Mouse (Mus musculus) olfactory bulb, adult 2 months (tissue): ENCODE data around the gene Itgb8. TPM values are rescaled to one million over a fixed set of nuclear protein-coding genes. Genes with fewer than 3 reads are reported as not detected.

Source experiments
- H3K27ac ChIP-seq: fragments of 200-500 bp; 2 replicates; pipeline ENCODE4 v1.5.1; 2012; ENCODE audit warnings: low read depth, low read length; ENCODE audit not compliant: insufficient read depth
- H3K4me1 ChIP-seq: fragments of 200-500 bp; 2 replicates; pipeline ENCODE4 v1.6.1; 2012; ENCODE audit warnings: low read length; ENCODE audit not compliant: control insufficient read depth, insufficient read depth
- H3K4me3 ChIP-seq: fragments of 200-500 bp; 2 replicates; pipeline ENCODE4 v1.5.1; 2012; ENCODE audit warnings: mild to moderate bottlenecking, low read depth, low read length, moderate library complexity; ENCODE audit not compliant: insufficient read depth
- CTCF ChIP-seq: fragments of 200-500 bp; IDR thresholded peaks from 2 replicates; pipeline ENCODE4 v1.5.1; 2012; ENCODE audit warnings: low read depth, mild to moderate bottlenecking, low read length, moderate library complexity; ENCODE audit not compliant: insufficient read depth
- POLR2A ChIP-seq: fragments of 200-500 bp; IDR thresholded peaks from 2 replicates; pipeline ENCODE4 v1.6.1; 2012; ENCODE audit warnings: mild to moderate bottlenecking, low read depth, low read length, moderate library complexity; ENCODE audit not compliant: insufficient read depth
- WGBS: fragments of 180-500 bp; shearing (Covaris S2); methylation state at CpG from one replicate; pipeline ENCODE4 v1.1.7; 2018; 5-methylcytosine and 5-hydroxymethylcytosine counted together
- polyA plus RNA-seq: library from polyadenylated mRNA; stranded (reverse); fragments of >200 nt; gene quantifications from 2 replicates; pipeline ENCODE4 v1.2.4, GENCODE M21; 2012; ENCODE audit warnings: low replicate concordance; ENCODE audit not compliant: missing spikeins, insufficient read depth, insufficient read length

Gene Itgb8
- polyA plus RNA-seq, 1 experiment, result not detected

DNA sequence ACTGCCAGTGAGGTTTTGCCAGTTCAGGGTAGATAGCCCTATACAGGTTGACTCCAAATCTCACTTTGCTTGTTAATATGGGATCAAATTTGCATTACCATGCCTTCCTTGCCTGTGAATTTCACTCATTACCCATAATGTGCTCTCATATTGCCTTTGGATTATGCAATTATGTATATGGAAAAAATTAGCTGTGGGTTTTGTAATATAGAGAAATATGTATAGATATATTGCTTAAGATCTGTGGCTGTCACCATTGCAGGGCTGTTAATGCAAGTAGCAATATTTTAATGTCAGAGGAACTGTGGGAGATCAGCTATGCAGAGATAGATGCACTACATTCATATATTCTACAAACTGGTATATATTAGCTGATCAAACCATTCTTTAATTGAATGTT, 43.5 kb downstream of the Itgb8 start:
- Histone ChIP-seq H3K4me1 (no peaks in the 10 kb centered on the region), H3K4me3 (no peak overlapping the region), H3K27ac (no peak overlapping the region)
- TF ChIP-seq POLR2A (no peak), CTCF (no peak)

DNA sequence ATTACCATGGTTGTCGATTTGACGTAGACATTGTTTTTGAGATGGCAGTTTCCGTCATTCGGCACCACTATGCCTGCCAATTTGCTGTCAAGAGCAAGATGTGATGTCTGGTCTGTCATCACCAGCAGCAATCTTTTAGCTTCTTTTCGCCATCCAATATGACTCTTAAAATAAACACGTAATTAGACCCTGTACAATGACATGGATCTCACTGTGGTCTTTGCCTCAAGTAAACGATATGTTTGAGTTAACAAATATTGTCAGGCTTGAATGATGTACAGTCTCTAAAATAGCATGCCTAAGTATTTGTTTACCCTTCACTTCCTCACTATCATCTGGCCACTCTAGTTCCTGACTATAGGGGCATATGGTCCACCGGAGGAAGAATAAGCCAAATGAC, 48.8 kb downstream of the Itgb8 start:
- 72% methylated on average over 8 of the region's 8 CpGs for WGBS
- no peak overlapping the region for H3K4me3 ChIP-seq
- TF ChIP-seq POLR2A (no peak), CTCF (no peak)
- no peaks in the 10 kb centered on the region for H3K4me1 ChIP-seq
- H3K27ac ChIP-seq, result no peak overlapping the region

DNA sequence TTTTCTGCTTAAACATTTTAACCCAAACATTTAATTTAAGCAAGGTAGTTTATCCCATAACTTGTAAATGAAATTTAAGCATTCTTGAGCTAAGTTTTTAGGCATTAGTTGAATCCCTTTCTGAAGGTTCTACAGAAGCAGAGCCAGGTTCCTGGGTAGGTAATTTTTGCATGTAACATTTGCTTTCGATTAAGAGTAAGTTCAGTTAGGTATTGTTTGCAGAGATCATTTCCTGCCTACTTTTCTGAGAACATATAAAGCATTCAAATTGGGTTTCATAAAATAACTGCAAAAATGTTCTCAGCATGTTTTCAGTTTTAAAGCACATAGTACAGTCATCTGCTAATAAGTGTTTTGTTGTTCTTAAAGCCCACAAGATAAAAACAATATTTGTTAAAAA, 53.2 kb downstream of the Itgb8 start:
- Histone ChIP-seq H3K4me3 (no peak overlapping the region), H3K4me1 (no peaks in the 10 kb centered on the region), H3K27ac (no peak overlapping the region)
- TF ChIP-seq CTCF (no peak), POLR2A (no peak)
- WGBS, result 85% methylated on average over 1 of the region's 1 CpGs

DNA sequence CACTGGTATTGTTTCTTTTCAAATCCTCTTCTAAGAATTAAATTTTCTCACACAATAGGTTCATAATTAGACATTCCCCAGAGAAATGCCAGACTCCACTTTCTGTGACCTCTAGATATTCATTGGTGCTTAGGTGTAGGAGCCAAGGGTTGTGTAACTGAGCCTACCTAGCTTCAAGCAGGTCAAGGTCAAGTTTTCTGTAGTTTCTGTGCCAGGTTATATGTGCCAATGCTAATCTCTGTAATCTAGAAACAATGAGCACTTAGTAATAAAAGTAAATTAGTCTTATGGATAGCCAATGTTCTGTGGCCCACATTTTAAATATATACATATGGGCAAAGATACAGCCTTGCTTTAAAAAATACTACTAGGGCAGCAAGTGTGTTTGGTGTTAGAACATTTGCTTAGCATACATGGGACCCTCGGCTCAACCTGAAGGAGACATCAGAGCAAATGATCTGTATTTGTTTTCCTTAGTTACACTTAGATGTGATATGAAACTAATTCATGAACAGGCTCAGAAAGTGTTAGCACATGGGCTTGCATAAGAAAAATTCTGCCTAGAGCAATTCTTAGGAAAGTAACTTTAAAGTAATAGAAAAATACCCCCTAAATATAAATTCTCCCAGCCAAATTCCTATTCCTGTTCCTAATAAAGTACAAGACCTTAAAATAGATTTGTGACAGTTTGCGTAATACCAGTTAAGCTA, 56.2 kb downstream of the Itgb8 start:
- H3K27ac ChIP-seq, result no peak overlapping the region
- H3K4me3 ChIP-seq, result no peak overlapping the region
- no peak for TF ChIP-seq CTCF
- no peak for TF ChIP-seq POLR2A
- 86% methylated on average over 2 of the region's 2 CpGs for WGBS
- H3K4me1 ChIP-seq, result no peaks in the 10 kb centered on the region

DNA sequence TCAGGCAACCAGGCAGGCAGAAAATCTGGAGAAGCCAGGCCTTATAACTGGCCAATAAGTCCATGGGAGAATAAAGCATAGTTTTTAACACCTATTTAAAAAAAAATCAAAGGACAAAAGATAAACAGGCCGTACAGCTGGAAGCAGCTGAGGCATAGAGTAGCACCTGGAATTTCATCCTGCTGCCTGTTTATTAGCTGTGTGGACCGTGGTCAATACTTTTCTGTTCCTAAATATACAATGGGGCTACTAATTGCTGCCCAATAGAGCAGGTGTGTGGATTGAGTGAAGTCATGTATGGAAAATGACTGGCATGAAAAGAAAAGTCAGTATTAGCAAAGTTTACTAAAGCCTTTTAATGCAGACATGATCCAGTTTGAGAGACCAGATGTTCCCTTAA, 62.6 kb downstream of the Itgb8 start:
- TF ChIP-seq CTCF (no peak), POLR2A (no peak)
- Histone ChIP-seq H3K4me1 (no peaks in the 10 kb centered on the region), H3K27ac (no peak overlapping the region), H3K4me3 (no peak overlapping the region)
- 65% methylated on average over 2 of the region's 2 CpGs for WGBS

DNA sequence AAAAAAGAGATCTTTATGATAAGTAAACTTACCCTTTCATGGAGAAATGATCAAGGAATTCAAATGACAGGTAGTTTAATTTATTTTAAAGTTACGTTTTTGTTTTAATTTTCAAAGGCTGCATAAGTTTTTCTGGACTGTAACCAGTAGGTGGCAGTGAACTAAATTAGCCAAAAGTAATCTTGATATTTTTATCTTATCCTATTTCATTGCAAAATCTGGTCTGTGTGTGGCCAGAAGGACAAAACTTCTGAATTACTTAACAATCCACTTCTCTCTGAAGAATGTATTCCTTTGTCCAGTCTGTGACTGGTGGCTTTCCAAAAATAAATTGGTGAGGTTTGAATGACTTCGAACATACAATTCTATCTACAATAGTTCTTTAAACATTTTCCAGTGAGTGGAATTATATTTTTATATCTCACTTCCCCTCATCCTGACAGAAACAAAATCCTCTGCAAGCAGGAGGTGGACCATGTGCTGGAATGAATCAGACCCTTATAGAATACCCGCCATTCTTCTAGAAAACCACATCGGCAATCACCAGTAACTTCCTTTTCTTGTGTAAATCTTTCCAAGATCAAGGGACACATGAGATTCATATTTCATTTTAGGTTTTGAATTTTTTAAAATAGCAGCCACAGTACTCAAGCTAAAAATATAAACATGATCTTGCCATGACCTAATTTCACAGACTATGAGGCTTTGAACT, 68.6 kb downstream of the Itgb8 start:
- no peaks in the 10 kb centered on the region for H3K4me1 ChIP-seq
- H3K27ac ChIP-seq, result no peak overlapping the region
- 76% methylated on average over 4 of the region's 4 CpGs for WGBS
- no peak for TF ChIP-seq CTCF
- TF ChIP-seq POLR2A, result no peak
- H3K4me3 ChIP-seq, result no peak overlapping the region

DNA sequence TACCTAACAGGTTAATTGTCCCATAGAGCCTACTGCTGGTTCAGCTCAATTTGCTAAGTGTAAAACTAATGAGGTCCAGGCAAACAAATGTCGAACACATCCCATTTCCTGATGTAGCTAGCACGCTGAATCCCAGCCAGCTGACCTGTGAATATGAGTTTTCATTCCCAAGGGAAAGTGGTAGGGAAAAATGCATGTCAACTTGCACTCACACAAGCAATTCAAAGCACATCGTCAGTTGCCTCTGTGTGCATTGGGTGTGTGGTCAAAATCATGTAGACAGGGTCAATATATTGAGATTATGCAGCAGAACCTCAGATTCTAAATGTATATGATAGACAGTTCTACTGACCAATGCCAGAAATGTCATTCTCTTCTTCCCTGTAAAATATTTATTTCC, 69.5 kb downstream of the Itgb8 start:
- Histone ChIP-seq H3K27ac (no peak overlapping the region), H3K4me3 (no peak overlapping the region), H3K4me1 (no peaks in the 10 kb centered on the region)
- TF ChIP-seq CTCF, result no peak
- TF ChIP-seq POLR2A, result no peak
- WGBS, result 76% methylated on average over 3 of the region's 3 CpGs

DNA sequence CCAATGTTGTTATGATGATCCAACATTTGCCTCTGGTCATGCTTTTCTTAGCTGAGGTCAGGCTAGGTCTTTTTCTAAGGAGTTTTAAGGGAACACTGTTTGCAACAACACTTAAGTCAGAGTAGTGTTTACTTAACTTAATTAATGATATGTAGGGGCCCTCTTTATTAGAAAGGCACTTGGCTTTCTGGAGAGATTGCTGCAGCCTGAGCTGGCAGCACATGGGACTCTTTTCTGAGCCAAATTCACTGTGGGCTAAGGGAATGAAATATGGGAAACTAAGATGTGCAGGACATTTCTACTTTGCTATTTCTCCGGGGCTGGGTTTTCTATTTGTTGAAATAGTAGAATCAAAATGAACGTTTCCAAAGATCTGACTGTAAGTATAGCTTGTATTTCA, 73.5 kb downstream of the Itgb8 start:
- H3K4me3 ChIP-seq, result no peak overlapping the region
- 74% methylated on average over 2 of the region's 2 CpGs for WGBS
- H3K4me1 ChIP-seq, result no peaks in the 10 kb centered on the region
- TF ChIP-seq CTCF, result no peak
- no peak for TF ChIP-seq POLR2A
- no peak overlapping the region for H3K27ac ChIP-seq

DNA sequence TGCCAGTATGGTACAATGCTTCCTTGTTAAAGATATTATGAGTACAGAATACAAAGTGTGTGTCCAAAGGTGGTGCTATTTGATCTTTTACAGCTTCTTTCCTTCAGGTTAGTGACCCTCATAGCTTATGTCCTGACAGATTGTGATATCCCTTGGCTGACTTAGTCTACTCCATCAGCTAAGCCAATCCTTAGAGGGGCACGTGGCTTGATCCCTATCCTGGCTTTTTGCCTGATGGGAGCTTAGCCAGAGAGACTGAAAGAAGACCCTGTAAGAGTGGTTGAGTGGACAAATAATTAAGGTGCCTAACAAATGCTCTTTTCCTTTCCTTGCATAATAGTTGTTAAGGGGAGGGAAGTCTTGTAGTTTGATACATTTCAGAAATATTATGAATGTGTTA, 73.9 kb downstream of the Itgb8 start:
- 26% methylated on average over 1 of the region's 1 CpGs for WGBS
- TF ChIP-seq CTCF (no peak), POLR2A (no peak)
- H3K27ac ChIP-seq, result no peak overlapping the region
- no peaks in the 10 kb centered on the region for H3K4me1 ChIP-seq
- H3K4me3 ChIP-seq, result no peak overlapping the region
